Mouse (Mus musculus): ENCODE results near the gene Pcgf2.

- TF ChIP-seq HCFC1 (IDR thresholded peaks at IDR 0.05; ENCODE audit: borderline replicate concordance, insufficient read depth, low read length) = no peak
- no peak for TF ChIP-seq ZNF384 (IDR thresholded peaks at IDR 0.05; ENCODE audit: low read depth, low read length)
- TF ChIP-seq CHD2 (IDR thresholded peaks at IDR 0.05; ENCODE audit: low read depth, low read length) = no peak
- TF ChIP-seq ZC3H11A (IDR thresholded peaks at IDR 0.05; ENCODE audit: borderline replicate concordance, low read depth, low read length) = no peak
These were observed 24.1 kb downstream of the Pcgf2 start for GRCm38 (mm10) chr11:97676050-97676754.
